Mouse (Mus musculus): Measurements from ENCODE around the gene Vezt.

Vezt gene

DNA sequence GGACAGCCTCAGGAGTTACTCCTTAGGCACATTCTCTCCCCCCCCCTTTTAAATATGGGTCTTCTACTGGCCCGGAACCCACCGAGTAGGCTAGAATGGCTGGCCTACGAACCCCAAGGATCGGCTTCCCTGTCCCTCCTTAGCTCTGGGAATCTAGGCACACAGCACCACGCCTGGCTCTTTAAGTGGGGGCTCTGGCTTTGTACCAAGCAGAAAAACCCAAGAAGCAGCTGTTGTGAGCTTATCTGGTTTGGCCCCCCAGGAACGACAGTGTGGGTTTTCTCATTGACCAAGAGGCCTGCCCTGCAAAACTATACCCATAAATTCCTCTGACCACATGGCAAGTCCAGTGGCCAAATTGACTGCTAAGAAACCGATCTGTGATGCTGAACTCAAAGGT lies 82.1 kb downstream of the Vezt start:
- no peak for DNase-seq (ENCODE audit: low read depth, low spot score)

DNA sequence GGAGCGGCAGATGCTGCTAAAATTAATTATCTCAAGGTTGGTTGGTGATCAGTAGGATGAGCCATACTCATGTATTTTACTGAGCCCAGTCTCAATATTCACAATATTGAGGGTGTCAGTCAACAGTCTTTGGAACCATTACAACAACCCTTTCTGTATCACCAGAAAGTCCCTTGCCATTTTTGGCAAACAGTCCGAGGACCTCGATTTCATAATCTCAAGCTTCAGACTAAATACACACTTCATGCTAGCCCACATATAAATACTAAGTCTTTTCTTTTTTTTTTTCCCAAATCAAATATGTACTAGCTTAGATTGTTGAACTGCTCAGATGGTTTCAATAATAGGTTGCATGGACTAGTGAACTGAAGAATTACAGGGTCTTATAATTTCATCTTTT lies 84.6 kb downstream of the Vezt start:
- DNase-seq (ENCODE audit: low read depth, low spot score), result no peak

- no peak for DNase-seq (ENCODE audit: low read depth, low spot score)
These were observed 85.7 kb downstream of the Vezt start for GRCm38 (mm10) chr10:93949921-93950320.

GRCm38 (mm10) chr10:93945843-93946499 lies 89.6 kb downstream of the Vezt start:
- DNase-seq (ENCODE audit: low read depth, low spot score), result no peak

DNA sequence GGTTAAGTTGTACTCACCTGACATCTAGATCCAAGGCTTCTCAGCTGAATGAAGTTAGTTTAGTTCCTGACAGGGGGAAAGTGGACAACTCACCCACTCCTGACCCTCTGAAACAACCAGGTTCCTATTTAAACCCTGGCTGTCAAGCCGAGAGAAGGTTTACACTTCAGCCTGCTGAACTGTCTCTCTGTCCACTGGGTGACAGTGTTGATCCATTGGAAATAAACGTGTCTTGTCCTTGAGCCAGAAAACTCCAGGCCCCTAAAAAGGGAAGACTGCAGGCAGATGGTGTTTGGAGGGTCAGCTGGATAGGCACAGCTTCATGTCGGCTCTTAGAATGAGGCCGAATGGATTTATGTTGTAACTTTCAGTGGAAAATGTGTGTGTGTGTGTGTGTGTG lies 90.3 kb downstream of the Vezt start:
- no peak for DNase-seq (ENCODE audit: low read depth, low spot score)

DNA sequence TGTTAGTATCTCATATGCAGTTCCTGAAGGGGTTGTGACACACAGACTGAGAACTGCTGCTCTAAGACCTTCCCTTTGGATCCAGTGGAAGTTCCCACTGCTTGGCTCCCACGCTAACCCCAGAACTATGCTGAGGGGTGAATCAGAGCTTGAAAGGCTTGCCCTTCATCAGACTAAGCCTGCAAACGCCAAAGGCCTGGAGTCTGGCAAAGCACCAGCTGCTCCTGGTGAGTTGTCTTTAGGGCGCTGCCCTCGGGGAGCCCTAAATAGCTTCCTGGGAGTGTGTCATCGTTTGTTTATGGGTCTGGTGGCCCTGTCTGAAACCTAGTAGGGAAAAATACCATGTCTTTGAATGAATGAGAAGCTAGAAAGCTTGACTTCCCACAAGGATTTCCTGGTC lies 91.4 kb downstream of the Vezt start:
- DNase-seq (ENCODE audit: low read depth, low spot score), result no peak

- no peak for DNase-seq (ENCODE audit: low read depth, low spot score)
These were observed 95.3 kb downstream of the Vezt start for GRCm38 (mm10) chr10:93940279-93940678.

DNA sequence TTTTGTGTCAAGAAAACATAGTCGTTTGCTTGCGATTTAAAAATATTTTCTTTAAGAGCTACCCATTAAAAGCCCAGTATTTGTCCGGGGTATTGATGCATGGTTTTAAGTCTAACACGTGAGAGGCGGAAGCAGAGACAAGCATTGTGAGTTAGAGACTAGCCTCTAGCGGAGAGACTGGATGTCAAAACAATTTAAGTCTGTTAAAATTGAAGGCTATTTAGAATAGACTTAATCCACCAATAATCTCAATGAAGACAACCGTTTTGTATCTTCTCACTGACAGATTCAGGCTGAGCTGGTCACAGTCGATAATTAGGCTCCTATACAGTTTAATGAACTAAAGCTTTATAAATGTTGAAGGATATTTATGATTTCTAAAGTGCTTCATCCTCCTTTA lies 95.9 kb downstream of the Vezt start:
- no peak for DNase-seq (ENCODE audit: low read depth, low spot score)

- no peak for DNase-seq (ENCODE audit: low read depth, low spot score)
These were observed 96.8 kb downstream of the Vezt start for GRCm38 (mm10) chr10:93938844-93939271.

DNA sequence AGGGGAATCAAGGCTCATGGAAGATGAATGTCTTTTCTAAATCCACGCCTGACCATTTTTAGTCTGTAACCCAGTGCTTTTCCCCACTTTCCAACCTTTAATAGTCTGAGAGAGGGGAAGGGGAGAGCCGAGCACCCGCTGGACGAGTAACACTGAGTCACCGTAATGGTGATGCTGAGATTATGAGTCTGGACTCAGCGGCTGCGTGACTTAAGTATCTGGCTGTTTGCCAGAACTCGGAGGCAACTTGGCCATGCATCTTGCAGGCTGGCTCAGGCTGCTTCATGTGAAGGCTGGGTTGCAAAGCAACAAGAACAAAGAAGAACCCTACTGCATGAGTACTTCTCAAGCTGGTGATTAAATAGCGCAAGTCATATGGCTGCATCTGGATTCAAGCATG lies 101.6 kb downstream of the Vezt start:
- DNase-seq (ENCODE audit: low read depth, low spot score), result no peak

GRCm38 (mm10) chr10:93932861-93933260 lies 102.8 kb downstream of the Vezt start:
- no peak for DNase-seq (ENCODE audit: low read depth, low spot score)

- no peak for DNase-seq (ENCODE audit: low read depth, low spot score)
These were observed 103.6 kb downstream of the Vezt start for GRCm38 (mm10) chr10:93932020-93932419.

DNA sequence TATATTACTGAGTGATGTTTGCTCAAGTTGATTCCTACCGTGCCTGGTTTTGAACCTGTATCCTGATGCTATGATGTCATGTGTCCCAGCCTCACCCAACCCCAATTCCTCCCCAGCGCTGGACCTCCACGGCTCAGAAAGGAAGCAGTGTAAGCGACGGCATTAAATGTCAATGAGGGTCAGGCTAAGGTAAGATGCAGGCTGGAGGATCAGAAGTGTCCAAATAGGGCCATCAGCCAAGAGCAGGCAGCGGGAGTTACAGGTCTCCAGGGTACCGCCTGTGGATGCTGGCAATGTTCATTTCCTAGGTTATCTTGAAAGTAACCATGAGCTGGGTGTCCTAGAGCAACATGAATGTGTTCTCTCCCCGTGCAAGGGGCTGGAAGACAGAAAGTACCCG lies 104.2 kb downstream of the Vezt start:
- no peak for DNase-seq (ENCODE audit: low read depth, low spot score)

DNA sequence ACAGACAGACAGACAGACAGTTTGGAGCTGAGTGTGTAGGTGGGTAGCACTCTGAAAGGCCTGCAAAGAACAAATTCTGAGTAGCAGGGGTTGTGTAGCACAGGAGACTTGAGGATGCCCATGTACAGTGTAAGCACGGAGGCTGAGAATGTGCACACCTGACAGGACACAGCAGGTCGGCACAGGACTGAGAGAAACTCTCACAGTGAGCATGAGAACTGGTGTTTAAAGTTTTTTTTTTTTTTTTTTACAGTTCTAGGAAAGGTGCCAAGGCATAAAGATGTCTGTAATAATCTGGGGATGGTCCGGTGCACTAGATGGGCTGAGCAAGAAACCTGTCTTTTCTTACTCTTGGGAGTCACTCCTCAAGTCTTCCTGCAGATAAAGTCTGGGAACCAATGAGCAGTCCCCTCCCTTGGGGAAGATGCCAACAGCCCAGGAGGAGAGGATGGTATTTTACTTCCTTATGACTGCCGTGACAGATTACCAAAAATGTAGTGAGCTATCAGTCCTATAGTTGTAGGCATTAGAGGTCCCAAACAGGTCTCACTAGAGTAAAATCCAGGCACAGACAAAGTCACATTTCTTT lies 105.3 kb downstream of the Vezt start:
- no peak for DNase-seq (ENCODE audit: low read depth, low spot score)

DNA sequence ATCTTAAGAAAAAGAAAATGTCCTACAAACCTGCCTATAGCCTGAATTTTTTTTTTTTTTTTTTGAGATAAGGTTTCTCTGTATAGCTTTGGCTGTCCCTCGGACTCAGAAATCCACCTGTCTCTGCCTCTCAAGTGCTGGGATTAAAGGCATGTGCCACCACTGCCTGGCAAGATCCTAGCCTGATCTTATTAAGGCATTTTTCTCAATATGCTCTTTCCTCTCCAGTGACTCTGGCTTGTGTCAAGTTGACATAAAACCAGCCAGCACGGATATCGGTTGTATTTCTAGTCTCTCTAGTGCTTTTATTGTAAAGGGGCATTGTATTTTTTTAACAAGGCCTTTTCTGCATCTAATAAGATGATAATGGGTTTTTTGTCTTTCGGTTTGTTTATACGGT lies 111.0 kb downstream of the Vezt start:
- no peak for DNase-seq (ENCODE audit: low read depth, low spot score)

- no peak for DNase-seq (ENCODE audit: low read depth, low spot score)
These were observed 114.5 kb downstream of the Vezt start for GRCm38 (mm10) chr10:93921160-93921559.

- no peak for DNase-seq (ENCODE audit: low read depth, low spot score)
These were observed 116.4 kb downstream of the Vezt start for GRCm38 (mm10) chr10:93919227-93919626.

DNA sequence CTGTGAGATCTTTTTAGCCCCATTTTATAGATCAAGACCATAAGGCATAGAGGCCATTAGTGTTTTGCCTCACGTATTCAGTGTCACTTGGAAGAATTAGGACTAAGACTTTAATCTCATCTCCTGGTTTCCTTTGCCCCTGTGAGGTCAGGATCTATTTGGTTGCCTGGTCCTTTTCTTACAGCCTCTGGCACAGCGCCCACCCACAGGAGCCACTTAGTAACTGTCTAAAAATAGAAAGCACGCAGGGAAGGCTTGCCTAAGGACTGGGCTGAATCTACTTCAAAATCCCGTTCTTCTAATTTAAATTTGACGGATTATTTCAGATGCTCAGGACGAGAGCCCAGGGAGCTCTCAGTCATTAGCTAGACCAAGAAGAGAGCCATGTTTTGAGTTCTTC lies 116.9 kb downstream of the Vezt start:
- DNase-seq (ENCODE audit: low read depth, low spot score), result no peak

GRCm38 (mm10) chr10:93918087-93918486 lies 117.5 kb downstream of the Vezt start:
- no peak for DNase-seq (ENCODE audit: low read depth, low spot score)

- no peak for DNase-seq (ENCODE audit: low read depth, low spot score)
These were observed 118.8 kb downstream of the Vezt start for GRCm38 (mm10) chr10:93916778-93917177.

GRCm38 (mm10) chr10:93915531-93916275 lies 119.9 kb downstream of the Vezt start:
- no peak for DNase-seq (ENCODE audit: low read depth, low spot score)

- no peak for DNase-seq (ENCODE audit: low read depth, low spot score)
These were observed 122.1 kb downstream of the Vezt start for GRCm38 (mm10) chr10:93913525-93913924.

- DNase-seq (ENCODE audit: low read depth, low spot score), result no peak
These were observed 122.7 kb downstream of the Vezt start for GRCm38 (mm10) chr10:93912917-93913316.
